Mouse (Mus musculus): ENCODE measurements at regions not wholly inside any gene's neighbourhood (a gene's known extent, or its start where the extent isn't known, plus 50 kb on each side); places are given as distances from the start of the nearest gene placed in this dataset.

DNA sequence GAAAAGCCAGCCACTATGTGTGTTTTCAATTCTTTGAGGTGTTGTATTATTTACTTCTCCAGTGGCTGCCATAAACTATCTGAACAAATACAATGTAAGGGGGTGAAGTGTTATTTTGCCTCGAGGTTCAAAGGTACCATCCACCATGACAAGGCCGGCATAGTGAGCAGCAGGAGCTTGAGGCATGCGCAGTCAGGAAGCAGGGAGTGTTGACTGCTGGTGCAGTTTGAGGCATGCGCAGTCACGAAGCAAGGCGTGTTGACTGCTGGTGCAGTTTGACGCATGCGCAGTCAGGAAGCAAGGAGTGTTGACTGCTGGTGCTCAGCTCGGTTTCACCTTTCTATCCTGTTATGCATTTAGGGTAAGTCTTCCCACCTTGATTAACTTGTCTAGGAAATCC lies 184.9 kb upstream of the Eci2 start:
- DNase-seq (ENCODE audit: extremely low spot score, low read depth, low spot score), result no peak

DNA sequence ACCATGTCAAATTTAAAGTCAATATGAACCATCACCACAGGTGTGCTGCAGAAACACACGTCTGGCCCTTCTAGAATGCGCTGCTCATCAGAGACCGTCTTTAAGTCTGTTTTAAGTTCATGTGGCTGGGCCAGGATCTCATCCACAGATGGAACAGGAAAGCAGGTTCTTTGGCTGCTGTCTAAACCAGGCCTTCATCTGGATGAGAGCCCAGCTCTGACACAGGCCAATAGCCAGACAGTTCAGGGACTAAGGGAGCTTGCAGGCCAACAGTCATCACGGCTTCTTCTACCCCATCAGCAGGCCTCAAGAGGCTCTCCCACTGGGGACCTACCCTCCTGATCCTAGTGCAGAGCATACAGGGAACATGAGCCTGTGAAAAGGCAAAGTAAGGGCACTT lies 185.4 kb upstream of the Eci2 start:
- no peak for DNase-seq (ENCODE audit: extremely low spot score, low read depth, low spot score)

DNA sequence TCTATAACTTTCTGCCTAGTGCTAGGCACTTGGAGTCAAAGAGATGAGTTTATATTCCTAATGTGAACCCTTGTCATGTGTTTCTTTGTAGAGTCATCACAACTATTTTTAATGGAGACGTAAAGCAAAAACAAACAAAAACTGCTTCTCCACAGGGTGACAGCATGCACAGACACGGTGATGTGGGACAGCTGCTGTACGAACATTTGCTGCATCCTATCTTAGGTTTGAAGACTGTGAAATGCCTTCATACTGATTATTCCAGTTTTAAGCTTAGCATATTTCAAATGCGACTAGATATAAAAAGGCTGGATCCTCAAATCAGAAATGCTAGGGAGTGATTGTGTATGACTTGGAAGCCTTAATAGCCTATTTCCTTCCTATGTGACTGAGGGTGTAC lies 187.3 kb upstream of the Eci2 start:
- DNase-seq (ENCODE audit: extremely low spot score, low read depth, low spot score), result no peak

DNA sequence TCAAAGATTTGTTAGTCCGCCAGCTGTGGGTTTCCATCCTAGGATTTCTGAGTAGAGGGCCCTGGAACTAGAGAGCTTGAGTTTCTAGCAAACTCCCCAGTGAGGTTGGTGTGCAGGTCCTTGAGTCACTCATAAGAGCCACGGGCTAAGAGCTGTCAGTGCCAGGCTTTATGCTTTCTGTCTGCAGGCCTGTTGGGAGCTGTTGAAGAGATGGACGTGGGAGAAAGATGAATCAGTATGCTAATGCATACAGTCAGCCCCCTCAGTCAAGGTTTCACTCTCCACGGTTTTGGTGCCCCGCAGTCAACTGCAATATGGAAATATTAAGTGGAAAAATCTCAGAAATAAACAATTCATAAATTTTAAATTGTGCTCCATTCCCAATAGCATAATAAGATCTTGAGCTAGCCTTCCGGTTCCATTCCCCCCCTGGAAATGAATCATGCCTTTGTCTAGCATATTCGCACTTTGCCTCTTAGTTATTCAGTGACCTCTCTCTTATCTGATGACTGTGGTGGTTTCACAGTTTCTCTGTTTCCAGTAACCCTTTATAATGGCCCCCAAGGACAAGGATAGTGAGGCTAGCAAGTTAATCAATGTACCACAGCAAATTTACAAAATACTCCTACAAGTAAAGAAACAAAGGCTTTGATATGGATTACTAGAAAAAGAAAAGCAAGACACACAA lies 199.4 kb upstream of the Eci2 start:
- DNase-seq (ENCODE audit: extremely low spot score, low read depth, low spot score), result no peak

DNA sequence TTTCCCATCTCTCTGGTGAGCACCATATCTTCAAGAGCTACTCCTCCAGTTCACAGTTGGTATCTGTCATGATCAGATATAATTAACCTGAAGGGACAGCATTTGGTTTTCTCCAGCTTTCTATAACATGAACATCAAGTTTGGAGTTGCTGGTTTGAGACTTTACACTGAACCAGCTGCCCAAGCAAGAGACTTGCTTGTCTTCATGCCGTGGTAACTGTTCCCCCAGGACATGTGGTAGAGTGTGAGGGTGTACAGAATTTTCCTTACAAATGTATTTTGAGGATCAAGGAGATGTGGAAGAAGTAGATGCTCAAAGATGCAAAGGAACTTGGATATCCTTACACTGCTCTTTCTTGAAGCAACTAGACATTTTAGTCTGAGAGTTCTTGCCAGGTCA lies 200.0 kb upstream of the Eci2 start:
- DNase-seq (ENCODE audit: extremely low spot score, low read depth, low spot score), result no peak

DNA sequence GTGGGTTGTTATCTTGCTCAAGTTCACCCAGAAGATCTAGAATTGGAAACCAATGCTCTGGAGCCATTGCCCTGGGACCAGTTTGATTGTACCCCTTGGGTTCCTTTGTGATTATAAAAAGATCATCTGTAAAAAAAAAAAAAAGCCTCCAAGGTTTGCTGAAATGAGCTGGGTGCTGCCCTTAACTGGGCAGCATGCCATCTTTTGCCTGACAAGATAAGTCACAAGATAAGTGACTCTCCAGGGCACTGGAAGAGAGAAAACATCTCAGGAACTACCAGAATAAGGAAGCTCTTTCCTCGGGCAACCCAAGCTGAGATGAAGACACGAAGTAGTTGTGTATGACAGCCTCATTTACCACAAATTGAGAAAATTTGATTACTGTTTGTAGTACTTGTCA lies 202.7 kb upstream of the Eci2 start:
- DNase-seq (ENCODE audit: extremely low spot score, low read depth, low spot score), result no peak

DNA sequence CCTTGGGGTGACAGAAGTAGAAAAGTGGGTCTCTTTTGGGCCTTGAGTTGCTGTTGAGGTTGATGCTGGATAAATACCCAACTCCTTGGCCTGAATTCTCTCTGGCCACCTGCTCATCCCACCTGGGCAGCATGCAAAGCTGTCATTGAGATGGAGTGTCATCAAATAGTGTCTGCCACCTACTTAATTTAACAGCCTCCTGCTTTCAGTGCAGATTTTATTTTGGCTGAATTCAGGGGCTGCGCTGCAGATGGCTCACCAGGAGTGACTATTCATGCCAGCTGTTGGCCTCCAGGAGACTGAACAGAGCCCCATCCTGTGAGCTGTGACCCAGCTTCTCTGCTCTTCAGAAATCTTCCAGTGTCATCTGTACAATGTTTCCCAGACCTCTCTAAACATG lies 206.7 kb upstream of the Eci2 start:
- DNase-seq (ENCODE audit: extremely low spot score, low read depth, low spot score), result no peak

DNA sequence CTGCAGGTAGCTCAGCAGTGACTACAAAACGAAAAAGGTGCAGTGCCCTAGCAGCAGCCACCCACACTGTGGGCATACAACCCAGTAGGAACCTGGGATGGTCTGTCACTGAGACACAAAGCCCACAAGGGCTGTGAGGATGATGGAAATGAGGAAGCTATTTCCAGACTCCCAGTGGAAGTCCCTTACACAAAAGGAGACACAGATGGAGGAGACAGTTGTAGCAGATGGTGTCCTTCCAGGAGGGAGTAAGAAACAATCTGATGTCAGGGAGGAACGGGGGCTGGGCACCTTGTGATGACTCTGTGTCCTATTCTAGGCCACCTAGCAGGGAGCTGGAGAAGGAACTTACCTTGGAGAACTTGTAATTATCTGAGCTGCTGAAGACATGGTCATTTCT lies 214.5 kb upstream of the Eci2 start:
- no peak for DNase-seq (ENCODE audit: extremely low spot score, low read depth, low spot score)

DNA sequence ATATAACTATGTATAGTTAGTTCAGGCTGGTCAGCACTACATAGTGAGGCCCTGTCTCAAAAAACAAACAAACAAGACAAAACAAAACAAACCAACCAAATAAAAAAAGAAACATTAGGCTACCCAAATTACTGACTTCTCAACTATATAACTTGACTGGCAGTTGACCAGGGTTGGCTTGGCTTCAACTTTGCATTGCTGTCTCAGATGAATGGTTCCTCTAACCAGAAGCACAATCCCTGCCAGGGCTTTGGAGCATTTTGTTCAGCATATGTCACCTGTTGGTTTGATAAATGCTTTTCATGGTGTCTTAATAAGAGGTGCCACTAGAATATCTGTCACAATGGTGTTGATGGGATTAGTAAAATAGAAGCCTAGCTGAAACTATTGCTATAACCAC lies 217.1 kb upstream of the Eci2 start:
- DNase-seq (ENCODE audit: extremely low spot score, low read depth, low spot score), result no peak

DNA sequence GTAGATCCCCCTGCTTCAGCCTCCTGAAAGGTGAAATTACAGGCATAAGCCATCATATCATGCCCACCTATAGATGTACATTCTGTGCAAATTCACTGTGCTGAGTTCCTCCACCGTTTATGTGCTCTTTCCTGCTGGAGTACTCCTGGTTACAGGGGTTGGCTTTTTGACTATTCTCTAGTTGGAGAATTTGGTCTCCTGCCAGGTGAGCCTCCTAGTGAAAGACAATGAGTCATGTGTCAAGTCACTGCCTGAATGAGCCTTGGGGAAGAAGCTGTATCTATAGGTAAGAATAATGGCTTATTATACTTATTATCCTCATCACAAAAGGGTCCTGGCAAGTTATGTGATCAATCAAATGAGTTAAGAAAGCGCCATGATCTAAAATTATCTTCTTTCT lies 230.5 kb upstream of the Eci2 start:
- no peak for DNase-seq (ENCODE audit: extremely low spot score, low read depth, low spot score)

DNA sequence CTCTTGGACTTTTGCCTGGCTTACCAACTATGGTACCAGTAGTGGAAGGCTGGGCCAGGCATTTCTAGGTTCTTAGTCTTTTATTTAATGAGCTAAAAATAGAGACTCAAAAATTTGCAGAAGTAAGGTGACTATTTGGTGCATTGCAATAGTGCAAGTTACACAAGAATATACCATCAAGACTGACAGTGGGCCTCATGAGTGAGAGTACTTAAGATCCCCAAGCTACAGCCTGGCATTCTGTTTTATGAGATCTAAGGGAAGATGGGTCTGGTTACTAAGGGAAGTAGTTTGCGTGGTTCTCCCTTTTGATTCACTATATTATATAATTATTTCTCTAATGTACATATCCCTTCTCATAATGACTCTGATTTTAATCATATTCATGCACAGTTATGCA lies 231.8 kb upstream of the Eci2 start:
- DNase-seq (ENCODE audit: extremely low spot score, low read depth, low spot score), result no peak

DNA sequence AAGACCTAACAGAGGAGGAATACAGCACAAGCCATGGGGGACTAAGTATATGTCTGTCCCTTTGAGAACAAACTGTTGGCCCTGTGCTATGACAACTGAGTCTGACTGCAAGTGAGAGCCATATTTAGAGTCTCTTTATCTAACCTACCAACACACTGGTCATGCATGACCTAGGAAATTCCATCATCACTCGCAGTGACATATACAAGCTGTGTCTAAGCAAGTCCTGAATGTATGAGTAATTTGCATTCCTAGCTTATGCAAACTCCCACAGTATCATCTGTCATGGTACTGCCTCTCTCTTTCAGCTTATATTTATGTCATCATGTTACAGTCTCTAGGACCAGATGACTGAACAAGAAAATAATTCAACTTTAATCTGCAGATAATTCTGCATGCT lies 257.1 kb upstream of the Eci2 start:
- DNase-seq (ENCODE audit: extremely low spot score, low read depth, low spot score), result no peak

DNA sequence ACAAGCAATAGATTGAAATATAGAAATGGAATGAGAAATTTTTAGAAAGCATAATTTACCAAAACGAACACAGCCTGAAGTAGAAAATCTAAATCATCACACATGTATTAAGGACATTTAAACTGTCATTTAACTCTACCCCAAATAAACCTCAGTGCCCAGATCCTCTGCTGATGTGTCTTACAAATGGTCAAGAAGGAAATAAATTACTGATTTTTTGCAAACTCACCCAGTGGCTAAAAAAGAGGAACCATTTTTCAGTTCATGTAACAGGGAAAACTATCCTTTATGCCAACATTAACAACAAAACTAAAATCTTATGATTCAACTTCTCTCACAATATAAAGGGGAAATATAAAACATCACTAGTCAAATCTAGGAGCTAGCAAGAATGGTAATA lies 275.2 kb upstream of the Eci2 start:
- DNase-seq (ENCODE audit: extremely low spot score, low read depth, low spot score), result no peak

DNA sequence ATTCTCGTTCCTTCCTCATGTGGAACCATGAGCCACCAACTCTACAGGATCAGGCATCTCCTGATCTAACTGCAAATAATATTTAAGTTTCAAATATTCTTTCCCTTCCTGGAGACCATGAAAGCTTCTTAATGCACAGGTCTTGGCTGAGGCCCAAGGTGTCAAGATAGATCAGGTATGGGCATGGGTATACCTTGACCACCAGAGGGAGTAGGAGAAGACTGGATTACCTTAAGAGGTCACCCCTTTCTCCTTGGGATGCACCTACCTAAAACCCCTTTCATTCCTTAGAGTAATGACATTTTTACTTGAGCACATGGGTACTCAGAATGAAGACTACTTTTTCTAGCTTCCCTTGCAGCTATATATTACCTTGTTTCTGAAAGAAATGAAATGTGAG lies 289.9 kb upstream of the Eci2 start:
- DNase-seq (ENCODE audit: extremely low spot score, low read depth, low spot score), result no peak

DNA sequence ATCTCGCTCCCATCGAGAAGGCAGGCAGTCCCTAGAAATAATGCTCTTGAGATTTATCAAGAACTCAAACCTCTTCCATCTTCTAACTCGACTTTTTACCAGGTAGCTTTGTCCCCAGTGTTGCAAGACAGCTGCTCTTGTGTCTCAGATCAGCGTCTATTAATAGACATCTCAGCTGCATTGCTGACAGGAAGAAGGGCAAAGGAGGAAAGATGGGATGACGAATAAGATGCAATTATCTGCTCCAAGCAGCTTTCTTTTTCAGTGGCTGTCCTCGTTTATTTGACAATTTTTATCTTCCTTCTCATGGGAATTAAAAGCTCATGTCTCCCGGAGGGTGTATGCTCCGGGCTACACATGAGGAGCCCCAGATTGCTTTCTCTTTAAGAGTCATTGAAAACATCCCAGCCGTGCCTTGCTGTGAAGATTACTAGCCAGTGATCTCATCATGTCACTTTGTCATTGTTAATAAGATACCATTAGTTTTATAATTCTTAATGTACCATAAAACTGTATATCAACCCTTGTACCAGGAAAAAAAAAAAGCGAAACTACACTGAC lies 299.9 kb upstream of the Eci2 start:
- no peak for DNase-seq (ENCODE audit: extremely low spot score, low read depth, low spot score)

DNA sequence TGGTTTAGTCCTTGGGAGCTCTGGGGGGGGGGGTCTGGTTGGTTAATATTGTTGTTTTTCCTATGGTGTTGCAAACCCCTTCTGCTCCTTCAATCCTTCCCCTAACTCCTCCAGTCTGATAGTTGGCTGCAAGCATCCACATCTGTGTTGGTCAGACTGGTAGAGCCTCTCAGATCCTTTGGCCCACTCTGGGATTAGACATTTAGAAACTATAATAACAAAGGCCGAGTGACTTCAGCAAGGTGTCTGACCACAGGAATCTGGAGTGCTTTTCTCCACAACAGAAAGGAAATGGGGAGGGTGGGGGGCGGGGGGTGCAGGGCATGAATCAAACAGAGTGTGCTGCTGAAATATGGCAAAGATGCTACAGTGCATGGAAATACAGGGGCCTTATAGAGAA lies 301.4 kb upstream of the Eci2 start:
- no peak for DNase-seq (ENCODE audit: extremely low spot score, low read depth, low spot score)

DNA sequence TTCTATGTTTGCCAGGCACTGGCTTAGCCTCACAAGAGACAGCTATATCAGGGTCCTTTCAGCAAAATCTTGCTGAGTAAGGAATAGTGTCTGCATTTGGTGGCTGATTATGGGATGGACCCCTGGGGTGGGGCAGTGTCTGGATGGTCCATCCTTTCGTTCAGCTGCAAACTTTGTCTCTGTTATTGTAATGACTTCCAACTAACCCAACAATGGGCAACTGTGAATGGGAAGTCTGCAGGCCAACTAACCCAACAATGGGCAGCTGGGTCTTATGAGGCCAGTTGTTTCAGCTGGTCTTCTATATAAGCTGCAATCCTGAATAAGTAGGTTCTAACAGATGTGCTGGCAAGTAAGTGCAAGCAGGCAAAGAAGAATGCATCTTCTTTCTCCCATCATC lies 304.0 kb upstream of the Eci2 start:
- no peak for DNase-seq (ENCODE audit: extremely low spot score, low read depth, low spot score)

DNA sequence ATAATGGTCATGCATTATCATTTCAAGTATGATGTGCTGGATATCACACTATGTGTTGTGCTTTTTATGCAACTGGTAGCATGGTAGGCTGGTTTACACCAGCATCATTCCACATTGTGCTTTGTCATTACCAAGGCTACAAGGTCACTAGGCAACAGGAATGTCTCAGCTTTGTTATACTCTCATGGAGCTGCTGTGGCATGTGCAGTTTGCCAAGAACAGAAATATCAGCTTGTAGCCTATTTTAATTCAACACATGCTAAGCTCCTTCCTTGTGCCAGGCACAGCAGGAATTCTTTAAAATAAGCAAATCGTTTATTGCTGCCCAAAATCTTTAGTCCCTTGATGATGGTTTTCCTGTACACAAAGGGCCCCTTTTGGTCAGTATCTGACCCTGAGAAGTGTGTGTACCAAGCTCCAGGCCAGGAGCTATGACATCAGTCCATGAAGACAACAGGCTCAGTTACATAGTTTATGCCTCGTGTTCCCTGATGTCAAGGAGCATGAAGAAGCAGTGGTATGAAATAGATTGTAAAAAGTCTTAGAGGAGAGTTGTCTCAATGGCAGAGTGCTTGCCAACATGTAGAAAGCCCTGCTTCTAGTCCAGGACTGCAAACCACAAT lies 314.0 kb upstream of the Cdyl start:
- no peak for DNase-seq (ENCODE audit: extremely low spot score, low read depth, low spot score)

DNA sequence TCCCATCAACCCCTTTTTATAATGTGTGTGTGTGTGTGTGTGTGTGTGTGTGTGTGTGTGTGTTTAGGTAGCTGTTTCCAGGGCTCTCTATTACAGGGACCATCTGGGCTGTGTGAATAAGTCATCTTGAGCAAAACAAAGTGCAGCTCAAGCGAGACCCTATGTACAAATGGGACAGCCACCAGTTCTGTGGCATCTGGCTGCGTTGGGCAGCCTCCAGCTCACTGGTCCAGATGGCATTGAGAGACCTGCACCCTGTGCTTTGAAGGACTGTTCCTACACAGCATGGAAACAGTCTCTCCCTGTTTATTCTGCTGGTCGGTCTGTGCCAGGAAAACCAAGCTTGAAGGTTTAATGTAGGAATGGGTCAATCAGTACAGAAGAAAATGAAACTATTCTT lies 311.4 kb upstream of the Cdyl start:
- DNase-seq (ENCODE audit: extremely low spot score, low read depth, low spot score), result no peak

DNA sequence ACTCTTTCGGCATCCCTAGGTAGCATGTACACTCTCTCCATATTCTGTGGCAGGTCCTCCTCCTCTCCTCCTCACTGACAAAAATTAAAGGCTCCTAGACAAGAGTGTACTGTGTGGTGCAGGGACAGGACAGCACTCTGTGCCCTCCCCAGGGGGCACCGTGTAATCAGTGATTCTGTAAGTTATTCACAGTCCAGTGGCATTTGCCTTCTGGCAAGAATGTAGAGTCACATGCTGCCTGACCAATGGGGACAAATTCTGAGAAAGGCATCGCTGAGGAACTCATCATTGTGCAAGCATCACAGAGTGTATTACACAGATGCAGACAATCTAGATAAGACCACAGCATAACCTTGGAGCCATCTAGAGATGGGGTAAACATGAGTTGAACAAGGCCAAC lies 300.3 kb upstream of the Cdyl start:
- no peak for DNase-seq (ENCODE audit: extremely low spot score, low read depth, low spot score)

DNA sequence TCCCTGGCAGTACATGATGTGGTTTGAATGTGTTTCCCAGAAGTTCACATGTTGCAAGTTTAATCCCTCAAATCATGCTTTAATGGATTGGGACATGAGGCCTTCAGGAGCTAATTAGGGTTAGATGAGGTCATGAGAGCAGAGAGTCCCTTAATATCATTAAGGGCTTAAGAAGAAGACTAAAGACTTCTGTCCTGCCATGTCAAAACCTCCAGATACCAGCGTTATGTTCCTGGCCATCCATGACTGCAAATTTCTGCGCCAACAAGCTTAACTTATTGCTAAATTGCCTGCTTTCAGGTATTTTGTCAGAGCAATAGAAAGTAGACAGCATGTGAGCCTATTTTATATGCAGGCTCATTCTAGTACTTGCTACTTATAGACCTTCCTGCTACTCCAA lies 282.1 kb upstream of the Cdyl start:
- DNase-seq (ENCODE audit: extremely low spot score, low read depth, low spot score), result no peak

DNA sequence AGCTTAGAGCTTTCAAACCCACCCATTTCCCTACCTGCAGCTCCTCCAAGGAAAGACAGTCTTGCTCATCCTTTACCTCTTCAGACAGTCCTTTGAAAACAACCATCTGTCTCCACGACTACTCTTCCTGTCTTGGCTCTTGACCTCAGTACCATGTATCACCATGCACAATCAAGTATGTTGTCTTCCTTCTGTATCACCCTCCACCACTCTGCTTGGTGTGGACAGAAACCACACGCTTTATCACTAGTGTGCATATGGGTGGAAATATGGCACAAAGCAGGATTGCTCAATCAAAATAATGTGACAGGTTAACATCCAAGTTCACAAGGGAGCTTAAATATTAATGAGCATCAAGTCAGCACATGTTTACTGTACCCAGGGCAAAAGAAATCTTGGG lies 280.1 kb upstream of the Cdyl start:
- no peak for DNase-seq (ENCODE audit: extremely low spot score, low read depth, low spot score)

Measured in hindlimb bud, embryonic 11.5 days (tissue).